Mouse (Mus musculus): ENCODE results near the gene Nif3l1.

- TF ChIP-seq POLR2A (IDR thresholded peaks at IDR 0.05; ENCODE audit: extremely low read depth, insufficient read depth, low read length) (no peak), CTCF (IDR thresholded peaks at IDR 0.05; ENCODE audit: extremely low read depth, insufficient read depth, low read length) (no peak)
Measured at GRCm38 (mm10) chr1:58403745-58404144, 41.2 kb upstream of the Nif3l1 start.
